Mouse (Mus musculus): ENCODE results near the gene Htr3a. TPM values are rescaled to one million over a fixed set of nuclear protein-coding genes. Genes with fewer than 3 reads are reported as not detected.

Gene Htr3a
- total RNA-seq (2015; ENCODE audit: low replicate concordance) (not detected in 2 replicates), total RNA-seq (2017; ENCODE audit: low replicate concordance) (not detected in 2 replicates)

GRCm38 (mm10) chr9:48910885-48911537 is at the start of gene Htr3a:
Gene Htr3a (minus strand): TSS chr9:48911099.
- ATAC-seq (replicated peaks; ENCODE audit: low FRiP score, poor library complexity, severe bottlenecking) = 0 out of 2 replicates have a peak, but pooled peaks have one; percentile 39

DNA sequence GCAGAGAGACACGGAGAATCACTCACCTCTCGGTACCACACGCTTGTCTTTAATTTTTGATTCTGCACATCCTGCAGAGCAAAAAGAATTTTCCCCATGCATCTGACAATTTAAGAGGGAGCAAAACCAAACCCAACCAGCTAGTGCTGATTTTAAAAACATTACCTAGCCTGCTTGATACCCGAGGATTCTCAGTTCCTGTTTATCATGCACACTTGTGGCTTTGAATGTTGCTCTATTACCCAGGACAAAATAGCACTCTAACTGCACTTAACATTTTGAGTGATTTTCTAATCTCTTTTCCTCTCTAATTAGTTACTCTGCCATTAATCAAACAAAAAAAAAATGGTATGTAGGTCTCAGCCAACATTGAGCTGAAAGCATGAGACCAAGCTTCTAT is 36.7 kb upstream of the Htr3a start:
- no peak for ATAC-seq (replicated peaks; ENCODE audit: low FRiP score, poor library complexity, severe bottlenecking)

- no peak for ATAC-seq (replicated peaks; ENCODE audit: low FRiP score, poor library complexity, severe bottlenecking)
Observed at GRCm38 (mm10) chr9:48942349-48942748, 31.4 kb upstream of the Htr3a start.

DNA sequence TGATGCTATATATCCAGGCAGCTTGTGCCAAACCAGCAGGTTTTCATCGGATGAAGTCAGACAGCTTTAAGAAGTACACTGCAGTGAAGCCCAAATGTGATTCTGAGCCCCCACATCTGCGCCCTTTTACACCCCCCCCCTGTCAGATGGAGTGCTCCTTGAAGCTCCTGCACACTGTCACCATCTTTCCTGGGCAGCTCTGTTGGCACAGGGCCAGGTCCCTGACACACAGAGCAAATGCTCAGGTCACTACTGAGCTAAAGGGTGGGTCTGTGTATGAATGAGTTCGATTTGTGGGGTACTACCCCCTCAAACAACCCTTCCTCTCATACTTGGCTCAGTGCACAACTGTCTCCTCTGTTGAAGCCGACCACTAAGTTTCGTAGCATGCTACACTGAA is 18.5 kb upstream of the Htr3a start:
- ATAC-seq (replicated peaks; ENCODE audit: low FRiP score, poor library complexity, severe bottlenecking) = no peak

DNA sequence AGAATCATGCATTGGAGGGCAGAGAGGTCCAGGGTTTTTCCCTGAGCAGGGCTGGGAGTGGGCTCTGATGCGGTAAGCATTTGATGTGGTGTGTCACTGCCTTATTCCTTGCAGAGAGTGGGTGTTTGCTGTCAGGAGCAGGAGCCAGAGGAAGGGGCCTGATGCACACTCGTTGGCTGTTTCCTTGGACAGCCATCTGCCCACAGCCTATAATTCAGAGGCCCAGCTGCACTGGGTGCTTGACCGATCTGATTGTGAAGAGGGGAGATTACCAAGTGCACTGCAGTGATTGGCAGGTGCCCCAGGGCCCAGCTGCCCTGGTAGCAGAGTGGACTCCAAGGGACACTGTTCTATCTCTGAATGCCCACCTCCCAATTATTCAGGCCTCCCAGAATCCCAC is 17.9 kb upstream of the Htr3a start:
- no peak for ATAC-seq (replicated peaks; ENCODE audit: low FRiP score, poor library complexity, severe bottlenecking)

DNA sequence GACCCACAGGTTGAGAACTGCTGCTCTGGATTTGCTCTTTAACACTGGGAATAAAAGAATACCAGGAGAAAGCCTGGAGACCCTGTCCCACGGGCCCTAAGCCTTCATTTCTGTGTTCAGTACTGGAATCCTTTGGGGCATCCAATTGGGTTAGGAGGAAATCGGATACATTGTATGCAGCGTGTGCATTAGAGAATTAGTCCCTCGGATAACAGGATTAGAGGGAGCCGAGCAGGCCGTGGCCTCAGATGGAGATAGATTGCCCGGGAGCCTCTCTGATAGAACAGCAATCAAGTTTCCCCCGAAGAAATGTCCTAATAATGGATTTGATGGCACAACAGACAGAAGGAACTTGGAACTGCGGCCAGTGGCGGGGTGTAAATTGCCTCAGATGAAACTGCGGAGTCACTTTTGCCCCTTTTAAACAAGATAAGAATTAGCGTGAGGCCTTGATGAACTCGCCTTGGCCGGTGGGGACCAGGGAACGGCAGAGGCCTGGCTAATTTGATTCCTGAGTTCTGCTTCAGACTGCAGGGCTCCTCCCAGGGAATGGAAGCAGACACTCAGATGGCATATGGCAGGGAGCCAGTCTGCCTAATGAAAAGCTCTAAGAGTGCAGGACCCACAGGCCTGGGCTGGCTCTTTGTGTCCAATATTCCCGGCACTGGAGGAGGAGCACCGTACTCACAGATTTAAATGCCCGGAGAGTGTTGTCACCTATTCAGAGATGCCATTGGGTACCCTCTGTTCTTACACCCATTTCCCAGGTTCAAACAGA is 5.3 kb upstream of the Htr3a start:
- no peak for ATAC-seq (replicated peaks; ENCODE audit: low FRiP score, poor library complexity, severe bottlenecking)

DNA sequence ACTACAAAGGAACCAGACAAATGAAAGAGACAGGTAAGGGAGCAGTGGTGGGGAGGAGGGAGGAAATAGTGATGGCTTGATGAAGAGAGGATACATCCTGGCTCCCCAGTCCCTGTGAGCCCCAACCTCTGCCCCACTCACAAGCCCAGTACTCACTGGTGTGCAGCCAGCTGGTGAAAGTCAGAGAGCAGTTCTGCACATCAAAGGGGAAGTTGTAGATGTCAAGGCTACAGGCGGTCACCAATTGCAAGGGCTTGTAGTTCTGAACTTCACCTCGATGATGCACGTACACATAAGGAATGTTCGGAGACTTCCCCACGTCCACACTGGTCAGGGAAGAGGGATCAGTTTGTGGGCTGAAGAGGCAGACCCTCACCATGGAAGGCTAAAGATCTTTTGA is 6.5 kb downstream of the Htr3a start:
- no peak for ATAC-seq (replicated peaks; ENCODE audit: low FRiP score, poor library complexity, severe bottlenecking)

DNA sequence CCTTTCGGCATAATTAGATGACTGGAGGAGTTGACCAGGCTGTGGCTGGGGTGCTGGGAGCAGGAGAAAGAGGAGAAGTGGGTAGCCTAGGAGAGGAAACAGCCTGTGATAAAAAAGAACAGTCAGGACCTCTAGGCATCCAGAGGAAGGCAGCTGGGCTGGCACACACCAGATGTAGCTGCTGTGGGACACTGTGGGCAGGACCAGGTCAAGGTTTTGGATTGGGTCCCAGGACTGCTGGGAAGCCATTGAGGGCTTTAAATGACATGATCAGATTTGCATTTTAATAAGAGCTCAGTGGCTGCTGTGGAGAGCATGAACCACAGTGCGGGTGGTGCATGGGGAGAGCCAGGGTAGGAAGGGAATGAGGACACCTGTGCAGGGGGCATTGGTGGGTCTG is 7.1 kb downstream of the Htr3a start:
- no peak for ATAC-seq (replicated peaks; ENCODE audit: low FRiP score, poor library complexity, severe bottlenecking)

- ATAC-seq (replicated peaks; ENCODE audit: low FRiP score, poor library complexity, severe bottlenecking) = no peak
Observed at GRCm38 (mm10) chr9:48898551-48898950, 12.3 kb downstream of the Htr3a start.

DNA sequence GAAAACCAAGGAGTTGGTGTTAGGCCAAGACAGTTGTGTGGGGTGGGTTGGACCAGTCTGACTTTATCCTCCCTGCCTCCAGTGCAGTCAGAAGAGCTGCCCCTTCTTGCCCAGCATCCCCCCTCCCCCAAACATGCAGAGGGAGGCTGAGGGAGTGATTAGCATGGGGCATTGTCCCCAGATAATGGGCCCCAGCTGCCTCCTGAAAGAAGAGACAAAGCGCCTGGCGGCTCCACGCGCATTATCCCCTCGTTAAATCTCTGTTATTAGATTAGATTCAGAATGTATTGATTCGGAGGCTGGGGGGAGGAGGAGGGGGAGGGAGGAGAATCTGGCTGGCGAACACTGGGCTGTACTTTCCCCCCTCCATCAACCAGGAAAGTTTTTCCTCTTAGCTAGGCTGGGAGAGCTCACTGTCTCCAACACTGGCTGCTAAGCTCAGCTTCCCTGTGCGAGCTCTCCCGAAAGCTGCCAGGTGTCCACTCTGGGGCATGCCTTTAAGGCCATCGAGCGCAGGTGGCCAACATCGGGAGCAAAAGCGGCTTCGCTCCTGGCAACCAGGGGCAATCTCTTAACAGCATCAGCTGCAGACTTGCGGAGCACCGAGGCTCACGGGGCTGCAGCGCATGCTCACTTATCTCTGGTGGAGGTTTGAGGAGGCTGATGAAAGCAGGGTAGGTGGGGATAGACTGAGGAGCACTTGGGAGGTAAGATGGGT is 14.9 kb downstream of the Htr3a start:
- no peak for ATAC-seq (replicated peaks; ENCODE audit: low FRiP score, poor library complexity, severe bottlenecking)

- no peak for ATAC-seq (replicated peaks; ENCODE audit: low FRiP score, poor library complexity, severe bottlenecking)
Observed at GRCm38 (mm10) chr9:48894755-48895154, 16.1 kb downstream of the Htr3a start.

DNA sequence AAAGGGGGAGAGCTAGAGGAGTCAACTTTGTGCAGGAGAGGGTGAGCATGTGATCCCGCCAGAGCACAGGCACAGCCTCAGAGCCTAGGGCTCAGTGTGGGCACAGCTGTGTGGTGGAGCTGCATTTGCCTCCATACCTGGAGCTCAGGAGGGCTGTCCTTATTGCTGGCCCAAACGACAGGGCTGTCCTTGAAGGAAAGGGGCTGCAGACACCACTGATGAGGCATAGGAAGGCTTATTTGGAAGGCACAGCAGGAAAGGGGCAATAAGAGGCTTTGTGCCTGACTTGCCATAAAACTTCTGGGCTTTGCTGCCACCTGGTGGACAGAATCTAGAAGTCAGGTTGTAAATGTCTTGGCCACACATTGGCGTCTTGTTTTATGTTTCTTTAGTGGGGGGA is 16.9 kb downstream of the Htr3a start:
- peak; percentile 64; the same call in 1 of the 2 replicates for ATAC-seq (replicated peaks; ENCODE audit: low FRiP score, poor library complexity, severe bottlenecking)

DNA sequence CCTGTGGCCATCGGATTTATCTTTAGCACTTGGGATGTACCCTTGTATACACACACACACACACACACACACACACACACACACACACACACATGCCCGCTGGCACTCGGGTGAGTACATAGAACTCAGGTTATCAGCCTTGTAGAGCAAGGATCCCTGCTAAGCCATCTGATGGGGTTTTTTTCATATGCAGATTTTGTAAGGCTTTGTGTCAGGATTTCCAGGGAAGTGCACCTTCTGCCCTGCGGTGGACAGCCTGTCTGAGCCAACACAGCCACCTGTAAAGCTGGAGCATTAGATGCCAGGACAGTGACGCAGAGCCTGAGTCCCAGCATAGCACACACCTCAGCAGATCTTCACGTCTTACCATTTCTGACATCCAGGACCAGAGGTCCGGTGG is 21.8 kb downstream of the Htr3a start:
- no peak for ATAC-seq (replicated peaks; ENCODE audit: low FRiP score, poor library complexity, severe bottlenecking)

GRCm38 (mm10) chr9:48872896-48873295 is 38.0 kb downstream of the Htr3a start:
- ATAC-seq (replicated peaks; ENCODE audit: low FRiP score, poor library complexity, severe bottlenecking) = no peak

GRCm38 (mm10) chr9:48866523-48867121 is 44.3 kb downstream of the Htr3a start:
- no peak for ATAC-seq (replicated peaks; ENCODE audit: low FRiP score, poor library complexity, severe bottlenecking)

DNA sequence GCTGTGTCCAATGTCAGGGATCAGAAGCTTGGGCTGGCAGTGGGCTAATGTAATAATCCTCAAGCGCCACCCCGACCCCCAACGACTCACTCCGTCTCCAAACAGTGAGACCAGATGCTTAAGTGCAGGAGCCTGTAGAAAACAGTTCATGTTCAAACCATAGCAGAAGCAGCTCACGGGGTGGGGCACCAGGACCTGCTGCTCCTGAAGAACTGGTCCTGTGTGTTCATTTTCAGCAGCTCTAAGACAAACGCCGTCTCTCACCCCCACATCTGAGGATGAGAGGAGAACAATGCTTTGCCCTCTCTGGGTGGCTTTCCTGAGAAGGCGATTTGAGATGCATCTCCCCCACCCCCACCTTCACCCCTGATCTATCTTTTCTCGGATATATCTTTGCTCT is 45.7 kb downstream of the Htr3a start:
- ATAC-seq (replicated peaks; ENCODE audit: low FRiP score, poor library complexity, severe bottlenecking) = no peak

DNA sequence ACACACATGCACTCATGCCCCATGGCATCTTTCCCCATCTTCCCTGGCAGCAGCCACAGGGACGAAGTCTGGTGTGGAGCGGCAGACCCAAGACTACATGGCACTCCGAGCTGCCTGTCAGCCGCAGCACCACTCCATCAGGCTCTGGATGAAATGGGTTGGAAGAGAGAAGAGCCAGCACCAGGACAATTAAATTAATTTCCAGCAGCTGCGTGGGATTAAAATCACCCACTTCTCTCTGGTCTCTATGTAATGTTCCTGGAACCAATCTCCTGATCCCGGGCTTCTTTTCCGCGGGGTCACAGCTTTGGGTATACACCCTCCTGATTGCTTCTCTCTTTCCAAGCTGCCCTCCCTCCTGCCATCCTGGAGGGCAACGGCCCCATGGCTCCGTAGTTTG is 49.4 kb downstream of the Htr3a start:
- no peak for ATAC-seq (replicated peaks; ENCODE audit: low FRiP score, poor library complexity, severe bottlenecking)

GRCm38 (mm10) chr9:48860526-48860845 is 50.4 kb downstream of the Htr3a start:
- 0 out of 2 replicates have a peak, but pooled peaks have one; percentile 42 for ATAC-seq (replicated peaks; ENCODE audit: low FRiP score, poor library complexity, severe bottlenecking)

- no peak for ATAC-seq (replicated peaks; ENCODE audit: low FRiP score, poor library complexity, severe bottlenecking)
Observed at GRCm38 (mm10) chr9:48859828-48860525, 50.9 kb downstream of the Htr3a start.

- ATAC-seq (replicated peaks; ENCODE audit: low FRiP score, poor library complexity, severe bottlenecking) = no peak
Observed at GRCm38 (mm10) chr9:48857944-48858343, 53.0 kb downstream of the Htr3a start.
